Mouse (Mus musculus) regulatory T cell (primary cell): ENCODE results near the gene Ssc4d.

ENCODE experiments used
- in situ Hi-C: fragments of 300-600 bp; cut with MboI, MseI; formaldehyde crosslinking; loops from one replicate; pipeline ENCODE4 v1.15.1; 2025; ENCODE audit warnings: high pct_unique_total_duplicates

Gene Ssc4d

DNA sequence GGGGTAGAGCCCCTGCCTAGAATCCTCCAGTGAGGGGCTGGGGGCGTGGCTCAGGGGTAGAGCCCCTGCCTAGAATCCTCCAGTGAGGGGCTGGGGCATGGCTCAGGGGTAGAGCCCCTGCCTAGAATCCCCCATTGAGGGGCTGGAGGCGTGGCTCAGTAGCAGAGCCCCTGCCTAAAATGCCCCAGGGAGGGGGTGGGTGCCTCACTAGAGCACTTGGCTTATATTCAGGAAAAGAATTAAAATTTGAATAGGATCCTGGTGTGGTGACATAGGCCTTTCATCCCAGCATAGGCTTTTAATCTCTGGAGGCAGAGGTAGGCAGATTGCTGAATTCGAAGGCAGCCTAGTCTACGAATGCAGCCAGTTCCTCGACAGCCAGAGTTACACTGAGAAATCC is 5.0 kb upstream of the Ssc4d start:
- in situ Hi-C loops: loop anchor here (5.0 kb wide), 1 partner anchor 78 kb away; no protein-coding TSS in a partner anchor

DNA sequence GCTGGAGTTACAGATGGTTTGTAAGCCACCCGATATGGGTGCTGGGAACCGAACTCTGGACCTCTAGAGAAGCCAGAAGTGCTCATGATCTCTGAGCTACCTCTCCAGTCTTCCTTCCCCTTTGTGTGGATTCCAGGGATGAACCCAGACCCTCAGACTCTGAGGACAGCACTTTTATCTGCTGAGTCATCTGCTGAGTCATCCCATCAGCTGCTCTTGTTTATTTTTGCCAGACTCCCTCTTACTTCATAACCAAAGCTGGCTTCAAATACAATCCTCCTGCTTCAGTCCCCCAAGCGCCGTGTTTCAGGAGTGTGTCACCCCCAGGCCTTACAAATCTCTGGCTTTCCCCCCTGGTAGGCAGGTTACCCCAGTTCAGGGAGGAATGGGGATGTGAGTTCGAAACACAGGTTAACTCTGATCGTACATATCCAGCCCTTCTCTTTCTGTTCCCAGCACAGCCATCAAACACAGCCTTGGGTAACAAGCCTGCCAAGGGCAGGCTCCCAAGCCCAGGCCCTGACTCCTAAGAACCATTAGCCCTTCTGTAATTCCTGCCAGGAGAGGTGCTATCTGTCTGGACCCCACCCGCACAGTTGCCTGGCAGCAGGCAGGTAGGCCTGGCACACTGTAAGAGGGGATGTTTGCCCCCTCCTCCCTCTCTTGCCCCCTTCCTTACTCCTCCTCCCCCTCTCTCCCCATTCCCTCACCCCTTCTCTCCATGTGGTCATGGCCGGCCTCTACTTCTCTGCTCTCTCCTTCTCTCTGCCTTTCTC is 1.8 kb upstream of the Ssc4d start:
- in situ Hi-C loops: loop anchor here (5.0 kb wide), 1 partner anchor 81 kb away; no protein-coding TSS in a partner anchor

DNA sequence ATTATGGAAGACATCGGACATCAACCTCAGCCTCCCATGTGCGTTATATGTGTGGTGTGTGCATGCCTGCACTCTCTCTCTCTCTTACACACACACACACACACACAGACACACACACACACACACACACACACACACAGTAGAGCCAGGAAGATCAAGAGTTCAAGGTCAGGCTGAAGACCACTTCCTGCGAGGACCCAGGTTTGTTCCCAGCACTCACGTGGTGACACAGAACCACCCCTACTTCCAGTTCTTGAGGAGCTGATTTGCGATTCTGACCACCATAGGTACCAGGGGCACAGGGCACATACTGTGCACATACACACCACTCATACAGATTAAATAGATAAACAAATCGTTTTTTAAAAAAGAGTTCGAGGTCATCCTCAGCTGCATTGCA is 2.5 kb downstream of the Ssc4d start:
- in situ Hi-C loops: no loop called here

DNA sequence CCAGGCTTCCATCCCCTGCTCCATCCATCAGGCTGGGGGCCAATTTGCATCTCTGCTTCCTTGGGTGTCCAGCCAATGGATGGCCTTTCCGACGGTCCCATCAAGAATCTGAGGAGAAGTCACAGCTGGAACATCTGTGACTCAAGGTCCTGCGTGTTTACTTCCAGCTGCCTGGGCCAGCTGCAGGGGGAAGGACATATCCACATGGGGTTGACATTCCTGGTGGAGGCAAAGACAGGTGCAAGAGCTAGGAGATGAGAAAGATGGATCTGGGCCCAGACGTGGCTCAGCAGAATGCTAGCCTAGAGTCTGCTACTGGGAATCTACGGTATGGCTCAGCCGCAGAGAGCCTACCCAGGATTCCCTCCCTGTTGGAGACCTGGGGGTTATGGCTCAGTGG is 4.1 kb downstream of the Ssc4d start:
- in situ Hi-C loops: no loop called here

DNA sequence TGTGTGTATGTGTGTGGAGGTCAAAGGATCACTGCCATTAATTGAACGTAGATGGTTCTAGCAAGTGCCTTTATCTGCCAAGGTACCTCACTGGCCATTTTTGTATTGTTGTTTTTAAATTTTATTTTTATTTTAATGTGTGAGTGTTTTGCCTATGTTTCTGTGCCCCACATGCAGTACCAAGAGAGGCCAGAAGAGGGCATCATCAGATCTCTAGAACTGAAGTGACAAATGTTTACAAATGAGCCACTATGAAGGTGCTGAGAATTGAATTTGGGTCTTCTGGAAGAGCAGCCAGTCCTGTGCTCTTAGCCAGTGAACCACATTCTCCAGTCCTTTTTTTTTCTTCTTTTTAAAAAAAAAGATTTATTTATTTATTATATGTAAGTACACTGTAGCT is 5.5 kb downstream of the Ssc4d start:
- in situ Hi-C loops: no loop called here

DNA sequence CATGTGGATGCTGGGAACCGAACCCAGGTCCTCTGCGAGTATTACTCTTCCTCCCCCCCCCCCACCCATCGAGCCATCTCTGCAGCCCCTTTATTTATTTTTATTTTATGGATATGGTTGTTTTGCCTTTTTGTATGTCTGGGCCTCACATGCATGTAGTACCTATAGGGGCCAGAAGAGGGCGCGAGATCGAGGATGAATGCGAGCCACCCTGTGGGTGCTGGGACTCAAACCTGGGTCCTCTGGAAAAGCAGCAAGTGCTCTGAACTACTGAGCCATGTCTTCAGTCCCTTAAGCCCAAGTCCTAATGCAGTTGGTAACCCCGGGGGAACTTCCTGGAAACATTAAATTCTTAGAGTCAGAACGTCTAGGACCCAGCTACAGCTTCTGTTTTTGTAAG is 7.5 kb downstream of the Ssc4d start:
- in situ Hi-C loops: no loop called here

DNA sequence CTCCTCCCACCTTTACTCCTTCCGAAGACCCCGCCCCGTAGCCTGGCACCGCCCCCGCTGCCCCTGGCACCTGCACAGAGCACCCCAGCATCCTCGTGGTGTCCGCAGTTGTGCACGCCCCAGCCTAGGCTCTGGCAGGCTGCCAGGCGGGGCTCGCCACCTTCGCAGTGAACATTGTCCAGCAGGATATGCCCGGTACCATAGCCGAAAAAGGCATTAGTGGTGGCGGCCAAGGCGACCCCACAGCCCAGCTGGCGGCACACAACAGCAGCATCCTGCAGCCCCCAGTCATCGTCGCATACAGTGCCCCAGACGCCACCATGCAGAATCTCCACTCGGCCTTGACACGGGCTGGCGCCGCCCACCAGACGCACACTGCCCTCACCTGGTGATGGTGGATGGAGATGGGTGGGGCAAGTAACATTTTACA is 8.8 kb downstream of the Ssc4d start:
- in situ Hi-C loops: no loop called here

DNA sequence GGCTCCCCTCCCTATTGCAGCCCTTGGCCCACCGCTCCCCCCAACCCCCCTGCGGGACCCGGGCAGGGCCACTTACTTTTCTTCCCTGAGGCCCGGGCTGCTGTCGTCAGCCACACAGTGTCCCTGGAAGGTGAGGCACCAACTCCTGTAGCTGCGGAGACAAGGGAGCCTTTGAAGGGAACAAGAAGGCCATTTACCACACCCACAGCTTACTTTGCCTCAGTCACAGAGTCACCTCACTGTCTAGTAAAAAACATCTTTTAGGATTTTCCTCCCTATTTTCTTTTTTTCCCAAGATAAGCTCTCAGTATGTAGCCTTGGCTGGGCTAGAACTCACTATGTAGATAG is 11.1 kb downstream of the Ssc4d start:
- in situ Hi-C loops: no loop called here

DNA sequence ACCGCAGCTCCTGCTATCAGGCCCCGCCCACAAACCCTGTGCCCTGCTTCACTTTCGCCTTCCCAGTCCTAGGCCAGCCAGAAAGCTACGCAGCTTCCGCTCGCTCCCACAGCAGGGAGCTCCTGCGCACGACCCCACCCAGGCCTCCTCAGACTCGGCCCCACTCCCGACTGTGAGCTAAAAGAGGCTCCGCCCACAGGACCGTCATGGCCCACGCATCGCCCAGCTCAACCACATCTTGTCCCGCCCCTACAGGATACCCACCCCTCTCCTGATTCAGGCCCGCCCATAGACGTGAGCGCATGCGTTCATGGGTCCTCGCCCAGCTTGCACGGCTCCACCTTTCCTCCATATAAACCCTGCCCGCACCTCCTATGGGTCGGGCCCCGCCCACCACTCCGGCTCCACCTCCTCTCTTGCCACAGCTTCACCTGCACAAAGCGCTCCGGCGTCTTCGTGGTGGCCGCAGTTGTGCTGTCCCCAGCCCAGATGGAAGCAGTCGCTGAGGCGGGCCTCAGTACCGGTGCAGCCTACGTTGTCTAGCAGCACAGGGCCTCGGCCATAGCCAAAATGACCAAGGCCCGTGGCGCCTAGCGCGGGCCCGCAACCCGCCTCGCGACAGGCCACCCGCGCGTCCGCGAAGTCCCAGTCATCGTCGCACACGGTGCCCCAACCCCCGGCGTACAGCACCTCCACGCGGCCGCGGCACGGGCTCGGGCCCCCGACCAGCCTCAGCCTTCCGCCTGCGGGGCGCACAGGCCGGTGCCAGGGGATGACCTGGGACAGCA is 11.6 kb downstream of the Ssc4d start:
- in situ Hi-C loops: no loop called here

DNA sequence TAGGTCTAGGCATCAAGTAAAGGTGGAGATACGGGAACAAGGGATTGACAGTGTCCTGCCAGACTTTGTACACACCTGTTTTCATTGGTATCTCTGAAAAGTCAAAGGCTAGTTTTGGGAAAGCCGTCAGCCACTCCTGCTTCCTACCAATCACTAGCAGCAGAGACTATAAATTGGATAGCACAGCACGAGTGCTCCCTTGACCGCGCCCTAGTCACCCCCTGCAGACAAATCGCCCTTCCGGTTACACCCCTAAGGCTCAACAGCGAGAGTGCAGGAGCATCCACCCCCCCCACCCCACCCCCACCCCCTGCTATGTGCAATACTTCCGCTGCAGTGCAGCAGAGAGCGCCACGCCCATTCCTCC is 12.2 kb downstream of the Ssc4d start:
- in situ Hi-C loops: no loop called here

DNA sequence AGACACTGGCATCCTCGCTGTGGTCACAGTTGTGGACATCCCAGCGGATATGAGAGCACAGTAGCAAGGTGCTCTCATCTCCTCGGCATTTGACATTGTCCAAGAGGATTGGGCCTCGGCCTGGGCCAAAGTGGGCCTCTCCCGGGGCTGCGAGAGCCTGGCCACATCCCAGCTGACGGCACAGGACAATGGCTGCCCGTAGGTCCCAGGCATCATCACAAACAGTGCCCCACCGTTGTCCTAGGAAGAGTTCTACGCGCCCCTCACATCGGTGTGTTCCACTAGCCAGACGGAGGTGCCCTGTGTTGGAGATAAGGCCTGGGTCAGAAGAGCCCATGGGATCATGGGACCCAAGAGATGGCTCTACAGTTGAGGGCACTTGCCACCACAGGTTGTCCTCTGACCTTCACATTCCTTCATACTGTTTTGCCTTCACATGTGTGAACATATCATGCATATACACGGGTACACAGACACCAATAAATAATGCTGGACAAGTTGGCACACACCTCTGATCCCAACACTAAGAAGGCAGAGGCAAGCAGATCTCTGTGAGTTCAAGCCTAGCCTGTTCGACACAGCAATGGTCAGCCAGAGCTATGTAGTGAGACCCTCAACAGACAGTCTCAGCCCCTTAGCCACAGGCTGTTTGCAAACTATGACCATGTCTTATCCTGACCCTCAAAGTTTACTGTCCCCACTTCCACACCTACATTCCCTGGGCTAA is 13.3 kb downstream of the Ssc4d start:
- in situ Hi-C loops: no loop called here

DNA sequence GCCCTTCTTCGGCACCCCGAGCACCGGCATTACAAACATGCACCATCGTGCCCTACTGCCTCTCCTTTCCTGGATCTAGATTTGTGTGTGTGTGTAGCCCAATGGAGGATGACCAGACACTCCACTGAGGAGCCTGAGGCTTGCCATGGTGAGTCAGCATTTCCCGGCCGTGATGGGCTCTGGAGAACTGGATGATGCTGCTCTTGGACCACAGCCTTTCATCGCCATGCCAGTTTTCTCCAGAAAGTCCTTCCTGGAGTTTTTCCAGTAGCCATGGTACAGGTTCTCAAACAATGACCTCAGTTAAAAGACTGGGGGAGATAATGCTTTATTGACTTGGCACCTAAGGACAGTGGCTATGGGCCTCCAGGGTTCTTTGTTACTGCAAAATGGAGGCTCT is 14.4 kb downstream of the Ssc4d start:
- in situ Hi-C loops: loop anchor here (5.0 kb wide), 1 partner anchor 32 kb away; the partner anchor contains the start of gene Dtx2

DNA sequence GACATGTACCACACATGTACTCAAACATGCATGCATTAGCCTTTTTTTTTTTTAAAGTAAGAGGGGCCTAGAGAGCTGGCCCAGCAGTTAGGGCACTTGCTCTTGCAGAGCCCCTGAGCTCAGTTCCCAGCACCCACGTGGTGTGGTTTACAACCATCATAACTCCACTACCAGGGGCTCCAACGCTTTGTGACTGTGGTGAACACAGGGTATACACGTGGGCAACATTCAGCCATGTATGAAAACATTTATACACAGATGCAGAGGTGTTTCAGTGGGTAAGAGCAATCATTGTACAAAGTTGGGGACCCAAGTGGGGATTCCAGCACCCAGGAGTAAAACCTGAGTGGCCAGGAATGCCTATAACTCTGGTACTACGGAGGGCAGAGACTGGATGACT is 16.0 kb downstream of the Ssc4d start:
- in situ Hi-C loops: loop anchor here (5.0 kb wide), 1 partner anchor 34 kb away; the partner anchor contains the start of gene Dtx2

DNA sequence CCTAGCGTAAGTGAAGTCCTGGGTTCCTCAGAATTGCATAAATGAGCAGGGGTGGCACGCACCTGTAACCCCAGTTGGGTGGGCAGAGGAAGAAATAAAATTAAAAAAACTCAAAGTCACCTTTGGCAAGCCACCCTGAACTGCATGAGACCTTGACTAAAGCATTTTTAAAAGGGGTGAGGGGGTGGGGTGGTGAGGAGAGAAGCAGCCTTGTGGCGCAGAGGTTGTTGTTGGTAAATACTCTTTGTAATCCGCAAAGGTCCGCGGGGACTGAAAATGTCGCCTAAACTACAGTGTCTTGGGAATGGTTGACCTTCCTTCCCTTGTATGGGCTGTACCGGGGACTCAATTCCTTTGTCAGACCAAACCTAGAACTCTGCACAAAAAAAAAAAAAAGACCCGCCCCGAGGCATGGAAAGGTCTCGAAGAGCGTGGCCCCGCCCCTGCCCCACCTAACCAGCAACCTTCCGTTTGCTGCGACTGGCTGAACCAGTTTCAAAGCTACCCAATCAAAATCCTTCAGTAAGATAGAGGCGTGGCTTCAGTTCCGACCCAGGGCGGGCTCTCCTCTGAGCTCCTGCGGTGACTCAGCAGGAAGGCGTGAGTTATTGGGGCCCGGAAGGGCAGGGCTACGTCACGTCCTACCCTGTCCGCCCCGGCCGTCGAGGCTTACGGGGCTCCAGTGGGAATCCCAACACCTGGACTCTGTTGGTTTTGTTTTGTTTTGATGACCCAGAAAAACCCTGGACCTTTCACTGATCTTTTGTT is 16.9 kb downstream of the Ssc4d start:
- in situ Hi-C loops: loop anchor here (5.0 kb wide), 1 partner anchor 35 kb away; the partner anchor contains the start of gene Dtx2

DNA sequence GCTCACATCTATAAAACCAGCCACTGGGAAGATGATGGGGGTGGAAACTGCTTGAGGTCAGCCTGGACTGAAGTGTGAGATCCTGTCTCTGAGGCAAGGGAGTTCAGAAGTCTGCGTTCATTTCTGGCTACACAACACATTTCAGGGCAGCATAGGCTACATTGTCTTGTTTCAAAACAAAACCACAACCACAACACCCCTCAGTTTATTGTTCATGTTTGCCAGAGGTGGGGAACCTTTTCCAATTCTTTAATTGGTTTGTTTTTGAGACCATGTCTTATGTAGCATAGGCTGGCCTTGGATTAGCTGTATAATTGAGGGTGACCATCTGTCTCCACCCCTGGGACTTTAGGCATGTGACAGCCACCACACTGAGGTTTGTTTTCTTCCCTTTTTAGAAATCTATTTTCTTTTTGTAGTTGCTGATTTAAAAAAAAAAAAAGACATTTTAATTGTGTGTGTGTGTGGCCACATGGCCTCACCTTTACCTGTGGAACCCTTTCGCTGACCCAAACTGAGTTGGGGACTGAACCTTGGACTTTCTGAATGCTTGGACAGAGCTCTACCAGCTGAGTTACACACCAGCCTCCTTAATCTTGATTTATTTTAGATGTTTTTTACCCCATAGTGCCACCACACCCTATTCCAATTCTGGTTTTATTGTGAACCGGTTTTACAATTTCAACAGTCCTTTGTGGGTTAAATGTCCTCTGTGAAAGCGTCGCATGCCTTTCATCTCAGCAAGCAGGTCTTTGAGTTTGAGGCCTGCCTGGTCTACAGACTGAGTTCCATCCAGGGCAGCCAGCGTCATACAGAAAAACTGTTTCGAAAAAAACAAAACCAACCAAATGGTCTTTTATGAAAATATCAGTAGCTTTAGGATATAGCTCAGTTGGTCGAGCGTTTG is 17.8 kb downstream of the Ssc4d start:
- in situ Hi-C loops: loop anchor here (5.0 kb wide), 1 partner anchor 36 kb away; the partner anchor contains the start of gene Dtx2

DNA sequence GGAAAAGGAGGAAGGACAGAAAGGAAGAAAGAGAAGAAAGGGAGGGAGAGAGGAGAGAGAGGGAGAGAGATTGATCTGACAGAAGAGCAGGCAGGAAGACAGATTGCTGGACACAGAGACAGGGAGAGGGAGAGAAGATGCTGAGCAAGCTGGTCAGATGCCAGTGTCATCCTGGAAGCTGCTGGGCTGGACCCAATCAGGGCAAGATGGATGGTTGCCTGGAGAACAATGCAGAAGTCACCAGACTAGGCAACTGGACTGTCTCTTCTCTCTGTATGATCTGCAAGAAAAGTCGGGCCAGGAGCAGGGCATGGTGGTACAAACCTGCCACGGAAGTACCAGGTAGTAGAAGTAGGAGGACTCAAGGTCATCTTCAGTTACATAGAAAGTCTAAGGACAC is 21.5 kb downstream of the Ssc4d start:
- in situ Hi-C loops: no loop called here

DNA sequence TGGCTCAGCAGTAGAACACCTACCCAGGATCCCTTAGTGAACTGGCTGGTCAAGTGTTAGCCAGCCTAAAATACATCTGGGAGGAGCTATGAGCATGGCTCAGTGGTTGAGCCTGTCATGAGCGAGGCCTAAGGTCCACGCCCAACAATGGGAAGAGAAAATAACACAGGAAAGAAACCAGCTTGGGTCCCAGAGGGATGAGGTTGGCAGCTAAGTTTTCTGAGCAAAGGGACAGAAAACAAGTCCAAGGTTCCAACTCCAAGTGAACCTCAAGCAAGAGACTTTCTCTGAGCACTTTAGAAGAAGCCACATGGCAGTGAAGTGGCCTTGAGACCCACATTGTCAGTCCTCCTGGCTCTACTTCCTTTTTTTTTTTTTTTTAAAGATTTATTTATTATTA is 22.7 kb downstream of the Ssc4d start:
- in situ Hi-C loops: no loop called here

DNA sequence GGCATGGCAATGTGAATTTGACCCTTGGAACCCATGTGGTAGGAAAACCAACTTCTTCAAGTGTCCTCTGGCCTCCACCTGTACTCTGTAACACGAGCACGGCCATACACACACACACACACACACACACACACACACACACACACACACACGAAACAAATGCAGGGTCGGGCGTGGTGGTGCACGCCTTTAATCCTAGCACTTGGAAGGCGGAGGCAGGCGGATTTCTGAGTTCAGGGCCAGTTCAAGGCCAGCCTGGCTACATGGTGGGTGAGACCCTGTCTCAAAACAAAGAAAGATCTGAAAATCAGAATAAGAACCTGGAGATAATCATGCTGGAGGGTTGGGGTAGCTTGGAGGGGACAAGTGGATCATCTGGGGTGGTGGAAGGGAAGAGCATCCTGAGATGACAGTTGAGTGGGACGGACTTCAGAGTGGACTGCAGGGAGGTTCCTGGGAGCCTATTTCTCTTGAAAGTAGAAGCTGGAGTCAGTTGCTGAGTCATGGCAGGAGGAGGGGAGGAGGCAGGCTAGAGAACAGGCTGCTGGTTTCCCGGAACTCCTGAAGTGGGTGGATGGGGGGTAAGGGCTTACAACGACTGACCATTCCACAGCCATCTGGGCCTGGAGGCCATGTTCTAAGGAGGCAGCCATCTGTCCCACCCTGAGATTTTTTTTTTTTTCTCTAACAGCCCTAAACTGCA is 23.5 kb downstream of the Ssc4d start:
- in situ Hi-C loops: no loop called here

DNA sequence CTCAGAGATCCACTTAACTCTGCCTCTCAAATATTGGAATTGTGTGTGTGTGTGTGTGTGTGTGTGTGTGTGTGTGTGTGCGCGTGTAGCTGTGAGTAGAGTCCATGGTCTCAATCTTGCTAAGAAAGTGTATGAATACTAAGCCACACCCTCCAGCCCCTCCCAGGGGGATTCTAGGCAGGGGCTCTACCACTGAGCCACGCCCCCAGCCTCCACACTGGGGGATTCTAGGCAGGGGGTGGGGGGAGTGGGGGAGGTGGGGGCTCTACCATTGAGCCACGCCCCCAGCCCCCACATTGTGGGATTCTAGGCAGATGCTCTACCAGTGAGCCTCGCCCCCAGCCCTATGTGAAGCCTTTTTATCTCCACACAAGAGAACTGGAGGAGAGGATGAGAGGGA is 27.7 kb downstream of the Ssc4d start:
- in situ Hi-C loops: no loop called here

DNA sequence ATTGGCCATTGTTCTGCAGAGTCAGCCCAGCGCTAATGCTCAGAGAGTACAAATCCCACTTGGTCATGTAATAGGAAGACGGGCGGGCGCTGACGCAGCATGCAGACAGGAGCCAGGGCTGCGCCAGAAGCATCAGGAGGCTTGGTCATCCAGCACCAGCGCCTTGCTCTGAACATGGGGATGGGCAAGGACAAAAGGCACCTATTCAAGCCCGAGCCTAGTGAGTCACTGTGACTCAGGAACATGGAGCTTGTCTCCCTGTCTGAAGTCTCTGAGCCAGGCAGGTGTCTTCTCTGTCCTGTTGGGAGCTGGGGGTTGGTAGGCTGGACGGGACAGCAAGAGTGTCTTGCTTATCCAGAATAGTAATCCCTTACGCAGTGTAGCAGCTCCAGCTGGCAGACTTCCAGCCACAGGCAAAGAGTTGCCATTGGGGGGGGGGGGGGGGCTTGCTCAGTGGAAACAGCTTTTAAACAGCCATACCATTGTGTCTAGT is 28.4 kb downstream of the Ssc4d start:
- in situ Hi-C loops: no loop called here
